Mouse (Mus musculus) macrophage (primary cell): ENCODE data around the gene Usp46. TPM values are rescaled to one million over a fixed set of nuclear protein-coding genes. Genes with fewer than 3 reads are reported as not detected.

Experiments used
- H3K27ac ChIP-seq: fragments of 350-480 bp; formaldehyde crosslinking; 2 replicates; pipeline ENCODE4 v1.9.0; 2021
- H3K36me3 ChIP-seq: fragments of 350-480 bp; formaldehyde crosslinking; 2 replicates; pipeline ENCODE4 v1.9.0; 2021; ENCODE audit errors: inconsistent target
- H3K4me3 ChIP-seq: fragments of 350-480 bp; formaldehyde crosslinking; 2 replicates; pipeline ENCODE4 v1.9.0; 2021; ENCODE audit errors: inconsistent target
- H3K79me2 ChIP-seq: fragments of 350-480 bp; formaldehyde crosslinking; 2 replicates; pipeline ENCODE4 v1.9.0; 2021; ENCODE audit errors: inconsistent target
- WGBS: methylation state at CpG from one replicate; pipeline ENCODE4 v1.1.7; 2026; ENCODE audit warnings: inconsistent platforms; ENCODE audit not compliant: missing documents; 5-methylcytosine and 5-hydroxymethylcytosine counted together
- polyA plus RNA-seq: library from polyadenylated mRNA; stranded (reverse); fragments of 250-400 nt; gene quantifications from 3 replicates; pipeline ENCODE4 v1.2.4, GENCODE M21; 2018; ENCODE audit warnings: inconsistent platforms
- total RNA-seq, 78 experiments: library from RNA; depleted of rRNA; stranded (reverse); fragments of 250-400 nt; gene quantifications; 1 replicate in 9 of 78; 2 replicates in 24 of 78; 3 replicates in 43 of 78; 4 replicates in 2 of 78; pipeline ENCODE4 v1.2.4; 2018; ENCODE audit warnings: inconsistent platforms in 56 of 78

Usp46 gene
- total RNA-seq (2018; cell fraction: chromatin; rRNA removed): 10 to 100 TPM in 7 of 26 experiments, 1 to 10 TPM in 17, under 1 TPM in 2; 0.44 to 11.8 (median 8.1) TPM
- total RNA-seq (2018; cell fraction: cytosol; rRNA removed): 1 to 10 TPM; 4.8 to 9.4 (median 7.2) TPM
- total RNA-seq (2018; cell fraction: nucleus; rRNA removed): 10 to 100 TPM in 3 of 26 experiments, 1 to 10 TPM in 23; 2.1 to 16.1 (median 5.7) TPM
- polyA plus RNA-seq: 4.6 to 10.2 TPM (median 6.1 TPM) in 3 replicates

- H3K4me3 ChIP-seq: peak within 1 kb of the TSS; percentile 65
- peak within 1 kb of the TSS; percentile 28; the same call in 1 of the 2 replicates for H3K27ac ChIP-seq
- under 1% methylated on average over 74 of the region's 89 CpGs for WGBS
- H3K36me3 ChIP-seq: no peaks in the 10 kb centered on the region
- H3K79me2 ChIP-seq: peaks cover 28% of the 10 kb centered on the region; the same call in 1 of the 2 replicates
Observed at GRCm38 (mm10) chr5:74067831-74068713, at the start of gene Usp46. Gene Usp46, minus strand, starts transcription at chr5:74068431.

- 95% methylated on average over 7 of the region's 7 CpGs for WGBS
Observed at GRCm38 (mm10) chr5:74113961-74114689, 45.9 kb upstream of the Usp46 start.

GRCm38 (mm10) chr5:74105445-74105844, 37.2 kb upstream of the Usp46 start:
- H3K4me3 ChIP-seq: no peak overlapping the region
- WGBS: 85% methylated on average over 7 of the region's 7 CpGs
- H3K79me2 ChIP-seq: no peaks in the 10 kb centered on the region
- H3K36me3 ChIP-seq: no peaks in the 10 kb centered on the region
- H3K27ac ChIP-seq: no peak overlapping the region

More at GRCm38 (mm10) chr5:74113961-74114689, 45.9 kb upstream of the Usp46 start:
- Histone ChIP-seq H3K79me2 (no peaks in the 10 kb centered on the region), H3K4me3 (no peak overlapping the region), H3K27ac (no peak overlapping the region), H3K36me3 (no peaks in the 10 kb centered on the region)

- 88% methylated on average over 6 of the region's 6 CpGs for WGBS
- H3K79me2 ChIP-seq: no peaks in the 10 kb centered on the region
- no peak overlapping the region for H3K27ac ChIP-seq
- H3K36me3 ChIP-seq: no peaks in the 10 kb centered on the region
- H3K4me3 ChIP-seq: no peak overlapping the region
Observed at GRCm38 (mm10) chr5:74101761-74102160, 33.5 kb upstream of the Usp46 start.

- no peaks in the 10 kb centered on the region; the same call in 1 of the 2 replicates for H3K79me2 ChIP-seq
- 99% methylated on average over 10 of the region's 10 CpGs for WGBS
- no peak overlapping the region for H3K27ac ChIP-seq
- H3K4me3 ChIP-seq: no peak overlapping the region
- no peaks in the 10 kb centered on the region for H3K36me3 ChIP-seq
Observed at GRCm38 (mm10) chr5:74099046-74099445, 30.8 kb upstream of the Usp46 start.

GRCm38 (mm10) chr5:74097854-74098220, 29.6 kb upstream of the Usp46 start:
- 83% methylated on average over 10 of the region's 10 CpGs for WGBS
- Histone ChIP-seq H3K36me3 (no peaks in the 10 kb centered on the region), H3K27ac (no peak overlapping the region), H3K79me2 (peaks cover 7% of the 10 kb centered on the region; the same call in 1 of the 2 replicates), H3K4me3 (no peak overlapping the region)

- no peaks in the 10 kb centered on the region for H3K36me3 ChIP-seq
- peaks cover 7% of the 10 kb centered on the region; the same call in 1 of the 2 replicates for H3K79me2 ChIP-seq
- no peak overlapping the region for H3K4me3 ChIP-seq
- H3K27ac ChIP-seq: no peak overlapping the region
- WGBS: 89% methylated on average over 11 of the region's 11 CpGs
Observed at GRCm38 (mm10) chr5:74097116-74097853, 29.1 kb upstream of the Usp46 start.

- H3K79me2 ChIP-seq: peaks cover 7% of the 10 kb centered on the region; the same call in 1 of the 2 replicates
- H3K27ac ChIP-seq: no peak overlapping the region
- 100% methylated on average over 1 of the region's 1 CpGs for WGBS
- no peak overlapping the region for H3K4me3 ChIP-seq
- no peaks in the 10 kb centered on the region for H3K36me3 ChIP-seq
Observed at GRCm38 (mm10) chr5:74096060-74096459, 27.8 kb upstream of the Usp46 start.

GRCm38 (mm10) chr5:74095611-74096010, 27.4 kb upstream of the Usp46 start:
- H3K79me2 ChIP-seq: peaks cover 7% of the 10 kb centered on the region; the same call in 1 of the 2 replicates
- WGBS: 90% methylated on average over 2 of the region's 2 CpGs
- H3K4me3 ChIP-seq: no peak overlapping the region
- H3K36me3 ChIP-seq: no peaks in the 10 kb centered on the region
- no peak overlapping the region for H3K27ac ChIP-seq

- 87% methylated on average over 7 of the region's 8 CpGs for WGBS
- H3K27ac ChIP-seq: no peak overlapping the region
- H3K79me2 ChIP-seq: peaks cover 7% of the 10 kb centered on the region; the same call in 1 of the 2 replicates
- H3K4me3 ChIP-seq: no peak overlapping the region
- no peaks in the 10 kb centered on the region for H3K36me3 ChIP-seq
Observed at GRCm38 (mm10) chr5:74094841-74095437, 26.7 kb upstream of the Usp46 start.

- H3K27ac ChIP-seq: no peak overlapping the region
- peak overlapping the region; percentile 53 for H3K4me3 ChIP-seq
- WGBS: 34% methylated on average over 11 of the region's 11 CpGs
- no peaks in the 10 kb centered on the region for H3K36me3 ChIP-seq
- H3K79me2 ChIP-seq: peaks cover 7% of the 10 kb centered on the region; the same call in 1 of the 2 replicates
Observed at GRCm38 (mm10) chr5:74093556-74094428, 25.6 kb upstream of the Usp46 start.

GRCm38 (mm10) chr5:74092833-74093555, 24.8 kb upstream of the Usp46 start:
- Histone ChIP-seq H3K27ac (no peak overlapping the region), H3K79me2 (peaks cover 7% of the 10 kb centered on the region; the same call in 1 of the 2 replicates), H3K36me3 (no peaks in the 10 kb centered on the region), H3K4me3 (peak overlapping the region; percentile 53)
- WGBS: 2% methylated on average over 56 of the region's 57 CpGs
